Mouse (Mus musculus) right cerebral cortex, postnatal 25 days (tissue): Measurements from ENCODE around the gene Olfr1215.
"Not testable (repeated sequence)": the region's sequence is repeated elsewhere in the genome, so short reads cannot be mapped to it uniquely, and the experiment has no call there.

ENCODE experiments used
- DNase-seq: peaks from one replicate; pipeline ENCODE4 v3.0.0; 2022

Gene Olfr1215

DNA sequence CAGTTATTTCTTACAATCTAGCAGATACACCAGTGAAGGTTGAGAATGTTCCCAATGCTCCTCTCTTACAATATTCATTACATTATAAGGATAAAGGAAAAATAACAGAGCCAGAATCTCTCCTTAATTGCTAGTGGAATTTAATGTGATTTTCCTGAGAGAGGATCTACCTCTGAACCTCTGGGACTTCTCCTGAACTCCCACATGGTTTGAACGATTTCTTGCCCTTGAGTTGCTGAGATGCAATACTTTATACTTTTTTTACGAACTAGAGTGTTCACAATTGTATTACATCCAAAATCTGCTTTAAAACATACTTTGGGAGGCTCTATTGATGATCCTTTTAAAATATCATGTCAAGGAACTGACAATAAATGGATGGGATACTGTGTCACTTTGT is at the start of gene Olfr1215:
Gene Olfr1215 (minus strand): TSS at position 101 of the 400 bp plus-strand sequence.
- no peak for DNase-seq

DNA sequence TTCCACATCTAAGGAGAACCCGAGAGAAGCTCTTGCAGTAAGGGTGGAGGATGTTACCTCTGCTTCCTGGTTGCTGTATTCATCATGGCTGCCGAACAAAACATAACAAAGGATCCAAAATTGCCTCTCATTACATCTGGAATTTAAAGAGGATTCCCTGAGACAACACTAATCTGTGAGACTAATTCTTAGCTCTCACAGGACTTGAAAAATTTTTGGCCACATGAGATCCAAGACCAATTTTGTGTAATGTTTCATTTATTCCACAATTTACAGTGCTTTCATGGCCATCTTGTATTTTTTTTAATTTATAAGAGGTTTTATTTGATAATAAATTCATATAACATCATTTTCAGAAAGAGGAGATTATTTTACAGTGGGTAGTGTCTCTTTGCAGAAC is 25.2 kb upstream of the Olfr1215 start, which contains the start of gene Olfr1217:
Gene Olfr1217 (minus strand): TSS at position 101 of the 400 bp plus-strand sequence.
- DNase-seq, result no peak

DNA sequence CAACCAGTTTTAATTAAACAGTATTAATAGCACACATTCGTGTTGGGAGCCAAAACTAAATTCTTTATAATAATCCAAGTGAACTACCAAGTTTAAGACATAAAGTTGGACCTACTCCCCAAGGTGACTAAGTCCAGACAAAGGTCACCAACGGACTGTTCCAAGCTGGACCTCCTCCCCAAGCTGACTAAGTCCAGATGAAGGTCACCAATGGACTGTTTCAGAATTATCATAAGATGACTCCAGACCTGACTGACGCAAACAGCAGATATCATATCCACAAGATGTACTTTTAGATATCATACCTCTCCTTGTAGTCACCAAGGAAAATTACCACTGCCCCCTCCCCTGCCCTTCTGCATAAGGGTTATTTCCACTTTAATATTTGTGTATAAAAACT is 14.7 kb upstream of the Olfr1215 start:
- DNase-seq, result not testable (repeated sequence)

DNA sequence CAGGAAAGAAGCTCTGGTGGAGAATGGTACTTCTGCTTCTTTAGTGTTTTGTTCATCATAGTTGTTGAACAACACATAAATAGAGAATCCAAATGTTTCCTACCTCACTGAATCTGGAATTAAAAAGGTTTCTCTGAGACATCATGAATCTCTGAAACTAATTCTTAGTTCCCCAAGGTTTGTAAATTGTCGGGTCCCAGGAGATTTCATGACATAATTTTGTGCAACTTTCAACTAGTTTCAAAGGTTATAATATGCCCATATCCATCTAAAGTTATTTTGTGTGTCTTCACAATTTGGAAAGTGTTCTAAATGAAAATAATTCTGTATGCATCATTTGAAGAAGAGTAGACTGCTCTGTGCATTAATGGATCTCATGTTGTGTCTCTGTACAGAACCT is 11.5 kb upstream of the Olfr1215 start, which contains the start of gene Olfr1216:
Gene Olfr1216 (minus strand): TSS at position 101 of the 400 bp plus-strand sequence.
- no peak for DNase-seq

DNA sequence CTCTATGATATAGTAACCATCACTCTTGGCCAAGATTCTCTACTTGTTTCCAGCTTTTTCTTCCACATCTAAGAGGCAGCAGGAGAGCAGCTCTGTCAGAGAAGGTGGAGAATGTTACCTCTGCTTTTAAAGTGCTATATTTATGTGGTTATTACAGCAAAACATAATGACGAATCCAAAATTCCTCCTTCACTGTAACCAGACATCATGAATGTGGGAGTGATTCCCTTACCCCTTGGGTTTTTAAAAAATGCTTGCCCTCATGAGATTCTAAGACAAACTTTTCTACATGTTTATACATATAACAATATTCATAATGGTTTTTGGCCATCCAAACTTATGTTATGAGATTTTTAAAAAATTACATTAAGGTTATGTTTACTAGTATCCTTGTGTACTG is 14.2 kb downstream of the Olfr1215 start, which contains the start of gene Olfr1214:
Gene Olfr1214 (minus strand): TSS at position 101 of the 400 bp plus-strand sequence.
- no peak for DNase-seq

DNA sequence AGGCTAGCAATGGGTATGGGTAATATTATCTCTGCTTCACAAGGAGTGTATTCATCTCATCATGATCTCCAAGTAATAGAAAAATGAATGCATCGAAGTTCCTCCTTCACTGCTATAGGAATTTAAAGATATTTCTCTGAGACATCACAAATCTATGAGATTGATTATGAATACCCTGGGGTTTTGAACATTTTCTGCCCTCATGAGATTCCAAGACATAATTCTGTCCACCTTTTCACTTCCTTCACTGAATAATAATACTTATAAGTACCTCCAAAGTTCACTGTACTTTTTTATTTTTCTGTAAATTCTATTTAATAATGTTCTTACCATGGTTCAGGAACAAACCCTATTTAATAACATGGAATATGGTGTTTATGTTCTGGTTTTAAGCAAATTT is 26.6 kb downstream of the Olfr1215 start, which contains the start of gene Gm13762:
Gene Gm13762 (minus strand): TSS at position 101 of the 400 bp plus-strand sequence.
- no peak for DNase-seq

DNA sequence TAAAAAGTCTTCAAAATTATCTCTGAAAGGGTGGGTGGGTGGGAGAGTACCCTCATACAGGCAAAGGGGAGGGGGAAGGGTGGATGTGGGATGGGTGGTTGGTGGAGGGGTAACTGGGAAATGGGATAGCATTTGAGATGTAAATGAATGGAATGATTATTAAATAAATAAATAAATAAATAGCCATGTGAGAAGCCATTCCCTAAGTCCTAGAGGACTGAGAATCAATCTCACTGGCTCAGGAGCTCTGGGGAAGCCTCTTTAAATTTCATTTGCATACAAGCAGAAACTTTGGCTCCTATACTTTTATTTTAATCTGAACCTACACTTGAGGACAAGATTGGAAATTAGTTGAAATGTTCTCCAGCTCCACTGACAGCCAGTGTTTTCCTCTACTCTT is 53.1 kb downstream of the Olfr1215 start, which contains the start of gene Olfr1212:
Gene Olfr1212 (plus strand): TSS at position 301 of the 400 bp plus-strand sequence.
- DNase-seq, result no peak
